Mouse (Mus musculus) MEL (cell line): ENCODE results near the gene Cmtm6.
A peak's percentile ranks its signal among the peaks of the same experiment; 100 is the strongest.

Experiments used
- CTCF ChIP-seq, 3 experiments: IDR thresholded peaks in 2 of 3; conservative IDR thresholded peaks in 1 of 3; 2 replicates each; pipeline ENCODE4 v1.5.1; 2011 to 2012; ENCODE audit warnings: low read length in 3 of 3, low read depth in 2 of 3, mild to moderate bottlenecking in 2 of 3, improper control_type of control experiment in 1 of 3, inconsistent platforms in 1 of 3, mixed read lengths in 1 of 3, moderate library complexity in 1 of 3; ENCODE audit not compliant: control insufficient read depth in 1 of 3, insufficient read depth in 1 of 3, poor library complexity in 1 of 3, severe bottlenecking in 1 of 3
- ETS1 ChIP-seq: IDR thresholded peaks from 2 replicates; pipeline ENCODE4 v1.6.1; 2012; ENCODE audit warnings: low read depth, mild to moderate bottlenecking, inconsistent platforms, low read length, improper control_type of control experiment, moderate library complexity
- MAFK ChIP-seq: IDR thresholded peaks from 2 replicates; pipeline ENCODE4 v1.6.1; 2011; ENCODE audit warnings: low read depth, mild to moderate bottlenecking, low read length, improper control_type of control experiment, borderline replicate concordance
- POLR2A ChIP-seq, 2 experiments: IDR thresholded peaks; 2 replicates each; pipeline ENCODE4 v1.6.1; 2011 to 2012; ENCODE audit warnings: low read length in 2 of 2, mild to moderate bottlenecking in 2 of 2, control low read depth in 1 of 2, improper control_type of control experiment in 1 of 2, low read depth in 1 of 2, moderate library complexity in 1 of 2; ENCODE audit not compliant: control insufficient read depth in 1 of 2, insufficient read depth in 1 of 2, poor library complexity in 1 of 2
- POLR2AphosphoS2 ChIP-seq: IDR thresholded peaks from 2 replicates; pipeline ENCODE4 v1.6.1; 2011; ENCODE audit warnings: low read length, improper control_type of control experiment
- RAD21 ChIP-seq: IDR thresholded peaks from 2 replicates; pipeline ENCODE4 v1.6.1; 2011; ENCODE audit warnings: mild to moderate bottlenecking, low read depth, low read length, improper control_type of control experiment
- TBP ChIP-seq: IDR thresholded peaks from 2 replicates; pipeline ENCODE4 v1.8.0; 2011; ENCODE audit warnings: low read depth, low read length, improper control_type of control experiment
- UBTF ChIP-seq: IDR thresholded peaks from 2 replicates; pipeline ENCODE4 v1.6.1; 2012; ENCODE audit warnings: low read depth, mild to moderate bottlenecking, inconsistent platforms, low read length, improper control_type of control experiment, moderate library complexity, borderline replicate concordance; ENCODE audit not compliant: insufficient read depth
- ZKSCAN1 ChIP-seq: IDR thresholded peaks from 2 replicates; pipeline ENCODE4 v1.6.1; 2012; ENCODE audit warnings: low read depth, mild to moderate bottlenecking, inconsistent platforms, low read length, improper control_type of control experiment, moderate library complexity
- ZMIZ1 ChIP-seq: IDR thresholded peaks from 2 replicates; pipeline ENCODE4 v1.6.1; 2012; ENCODE audit warnings: low read depth, mild to moderate bottlenecking, inconsistent platforms, low read length, improper control_type of control experiment, moderate library complexity

DNA sequence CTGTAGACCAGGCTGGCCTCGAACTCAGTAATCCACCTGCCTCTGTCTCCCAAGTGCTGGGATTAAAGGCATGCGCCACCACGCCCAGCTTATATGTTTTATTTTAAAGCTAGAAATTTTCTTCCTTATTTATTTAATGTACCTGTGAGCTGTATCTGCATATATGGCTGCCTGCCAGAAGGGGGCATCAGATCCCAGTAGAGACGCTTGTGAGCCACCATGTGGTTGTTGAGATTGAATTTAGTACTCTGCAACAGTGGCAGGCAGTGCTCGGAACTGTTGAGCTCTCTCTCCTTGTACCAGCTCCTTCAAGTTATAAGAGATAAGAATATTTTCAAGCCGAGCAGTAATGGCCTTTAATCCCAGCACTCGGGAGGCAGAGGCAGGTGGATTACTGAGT is 20.6 kb upstream of the Cmtm6 start:
- TF ChIP-seq ETS1 (no peak), TBP (no peak), MAFK (no peak), POLR2AphosphoS2 (no peak), UBTF (no peak), ZMIZ1 (no peak), ZKSCAN1 (no peak), CTCF (IDR thresholded peaks at IDR 0.05 in 2 of 3, conservative IDR thresholded peaks at IDR 0.05 in 1 of 3; ENCODE audit: control insufficient read depth in 1 of 3, insufficient read depth in 1 of 3, low read depth in 2 of 3, low read length in 3 of 3, poor library complexity in 1 of 3, severe bottlenecking in 1 of 3) (peak; percentile 48 to 76 (median 60)), RAD21 (peak; percentile 27), POLR2A (IDR thresholded peaks at IDR 0.05; ENCODE audit: control insufficient read depth in 1 of 2, insufficient read depth in 1 of 2, low read depth in 1 of 2, low read length in 2 of 2, poor library complexity in 1 of 2) (no peak)
